Mouse (Mus musculus): ENCODE results near the gene Pde4dip. TPM values are rescaled to one million over a fixed set of nuclear protein-coding genes. Genes with fewer than 3 reads are reported as not detected.
A peak's percentile ranks its signal among the peaks of the same experiment; 100 is the strongest.

The Pde4dip gene
- polyA plus RNA-seq, 1 experiment from 2014 or later = 82.1 TPM

- Histone ChIP-seq H3K9me3 (ENCODE audit: control insufficient read depth, low read length) (no peaks in the 10 kb centered on the region), H3K36me3 (ENCODE audit: control insufficient read depth, insufficient read depth) (no peaks in the 10 kb centered on the region), H3K9ac (replicated peaks; ENCODE audit: low read depth, low read length) (no peak overlapping the region), H3K4me1 (replicated peaks; ENCODE audit: control insufficient read depth, insufficient read depth, low read length) (peaks cover 6% of the 10 kb centered on the region), H3K27ac (ENCODE audit: low read length) (peak overlapping the region; percentile 73), H3K27me3 (replicated peaks; ENCODE audit: control insufficient read depth, insufficient read depth, low read length) (no peaks in the 10 kb centered on the region), H3K4me3 (replicated peaks; ENCODE audit: low read length) (no peak overlapping the region), H3K4me2 (ENCODE audit: low read length) (no peak overlapping the region)
- ATAC-seq = peak; percentile 92
- WGBS = 37% methylated on average over 9 of the region's 9 CpGs
These were observed 33.7 kb downstream of the Pde4dip start for GRCm38 (mm10) chr3:97854575-97855384.

- Histone ChIP-seq H3K9me3 (ENCODE audit: control insufficient read depth, low read length) (no peaks in the 10 kb centered on the region), H3K36me3 (ENCODE audit: control insufficient read depth, insufficient read depth) (no peaks in the 10 kb centered on the region), H3K4me3 (replicated peaks; ENCODE audit: low read length) (no peak overlapping the region), H3K9ac (replicated peaks; ENCODE audit: low read depth, low read length) (no peak overlapping the region), H3K4me2 (ENCODE audit: low read length) (no peak overlapping the region), H3K4me1 (replicated peaks; ENCODE audit: control insufficient read depth, insufficient read depth, low read length) (peaks cover 6% of the 10 kb centered on the region), H3K27ac (ENCODE audit: low read length) (no peak overlapping the region), H3K27me3 (replicated peaks; ENCODE audit: control insufficient read depth, insufficient read depth, low read length) (no peaks in the 10 kb centered on the region)
- WGBS = 89% methylated on average over 2 of the region's 2 CpGs
- no peak for ATAC-seq
These were observed 36.7 kb downstream of the Pde4dip start for GRCm38 (mm10) chr3:97851803-97852202.

- Histone ChIP-seq H3K4me1 (replicated peaks; ENCODE audit: control insufficient read depth, insufficient read depth, low read length) (no peaks in the 10 kb centered on the region), H3K27ac (ENCODE audit: low read length) (no peak overlapping the region), H3K4me3 (replicated peaks; ENCODE audit: low read length) (no peak overlapping the region), H3K36me3 (ENCODE audit: control insufficient read depth, insufficient read depth) (no peaks in the 10 kb centered on the region), H3K9me3 (ENCODE audit: control insufficient read depth, low read length) (no peaks in the 10 kb centered on the region), H3K4me2 (ENCODE audit: low read length) (no peak overlapping the region), H3K9ac (replicated peaks; ENCODE audit: low read depth, low read length) (no peak overlapping the region), H3K27me3 (replicated peaks; ENCODE audit: control insufficient read depth, insufficient read depth, low read length) (no peaks in the 10 kb centered on the region)
- 80% methylated on average over 3 of the region's 3 CpGs for WGBS
- ATAC-seq = no peak
These were observed 40.9 kb downstream of the Pde4dip start for GRCm38 (mm10) chr3:97847626-97848025.

GRCm38 (mm10) chr3:97846448-97846847 lies 42.1 kb downstream of the Pde4dip start:
- no peaks in the 10 kb centered on the region for H3K27me3 ChIP-seq (replicated peaks; ENCODE audit: control insufficient read depth, insufficient read depth, low read length)
- H3K4me1 ChIP-seq (replicated peaks; ENCODE audit: control insufficient read depth, insufficient read depth, low read length) = no peaks in the 10 kb centered on the region
- no peak overlapping the region for H3K9ac ChIP-seq (replicated peaks; ENCODE audit: low read depth, low read length)
- H3K4me2 ChIP-seq (ENCODE audit: low read length) = no peak overlapping the region
- 63% methylated on average over 4 of the region's 4 CpGs for WGBS
- no peaks in the 10 kb centered on the region for H3K9me3 ChIP-seq (ENCODE audit: control insufficient read depth, low read length)
- H3K4me3 ChIP-seq (replicated peaks; ENCODE audit: low read length) = no peak overlapping the region
- no peaks in the 10 kb centered on the region for H3K36me3 ChIP-seq (ENCODE audit: control insufficient read depth, insufficient read depth)
- no peak overlapping the region for H3K27ac ChIP-seq (ENCODE audit: low read length)
- ATAC-seq = no peak

GRCm38 (mm10) chr3:97844821-97845201 lies 43.7 kb downstream of the Pde4dip start:
- no peak for ATAC-seq
- no peak overlapping the region for H3K4me2 ChIP-seq (ENCODE audit: low read length)
- 81% methylated on average over 2 of the region's 2 CpGs for WGBS
- no peak overlapping the region for H3K9ac ChIP-seq (replicated peaks; ENCODE audit: low read depth, low read length)
- no peaks in the 10 kb centered on the region for H3K27me3 ChIP-seq (replicated peaks; ENCODE audit: control insufficient read depth, insufficient read depth, low read length)
- no peak overlapping the region for H3K4me3 ChIP-seq (replicated peaks; ENCODE audit: low read length)
- no peaks in the 10 kb centered on the region for H3K9me3 ChIP-seq (ENCODE audit: control insufficient read depth, low read length)
- H3K4me1 ChIP-seq (replicated peaks; ENCODE audit: control insufficient read depth, insufficient read depth, low read length) = no peaks in the 10 kb centered on the region
- no peaks in the 10 kb centered on the region for H3K36me3 ChIP-seq (ENCODE audit: control insufficient read depth, insufficient read depth)
- no peak overlapping the region for H3K27ac ChIP-seq (ENCODE audit: low read length)

- no peaks in the 10 kb centered on the region for H3K36me3 ChIP-seq (ENCODE audit: control insufficient read depth, insufficient read depth)
- H3K9me3 ChIP-seq (ENCODE audit: control insufficient read depth, low read length) = no peaks in the 10 kb centered on the region
- H3K4me1 ChIP-seq (replicated peaks; ENCODE audit: control insufficient read depth, insufficient read depth, low read length) = no peaks in the 10 kb centered on the region
- no peak for ATAC-seq
- WGBS = 89% methylated on average over 7 of the region's 7 CpGs
- no peak overlapping the region for H3K4me2 ChIP-seq (ENCODE audit: low read length)
- no peak overlapping the region for H3K4me3 ChIP-seq (replicated peaks; ENCODE audit: low read length)
- no peak overlapping the region for H3K27ac ChIP-seq (ENCODE audit: low read length)
- no peak overlapping the region for H3K9ac ChIP-seq (replicated peaks; ENCODE audit: low read depth, low read length)
- no peaks in the 10 kb centered on the region for H3K27me3 ChIP-seq (replicated peaks; ENCODE audit: control insufficient read depth, insufficient read depth, low read length)
These were observed 44.2 kb downstream of the Pde4dip start for GRCm38 (mm10) chr3:97844163-97844820.

- Histone ChIP-seq H3K4me2 (ENCODE audit: low read length) (no peak overlapping the region), H3K4me1 (replicated peaks; ENCODE audit: control insufficient read depth, insufficient read depth, low read length) (no peaks in the 10 kb centered on the region), H3K27ac (ENCODE audit: low read length) (no peak overlapping the region), H3K36me3 (ENCODE audit: control insufficient read depth, insufficient read depth) (no peaks in the 10 kb centered on the region), H3K27me3 (replicated peaks; ENCODE audit: control insufficient read depth, insufficient read depth, low read length) (no peaks in the 10 kb centered on the region), H3K9ac (replicated peaks; ENCODE audit: low read depth, low read length) (no peak overlapping the region), H3K4me3 (replicated peaks; ENCODE audit: low read length) (no peak overlapping the region), H3K9me3 (ENCODE audit: control insufficient read depth, low read length) (no peaks in the 10 kb centered on the region)
- 66% methylated on average over 2 of the region's 2 CpGs for WGBS
- no peak for ATAC-seq
These were observed 45.9 kb downstream of the Pde4dip start for GRCm38 (mm10) chr3:97842641-97843040.

GRCm38 (mm10) chr3:97840439-97840838 lies 48.1 kb downstream of the Pde4dip start:
- no peaks in the 10 kb centered on the region for H3K9me3 ChIP-seq (ENCODE audit: control insufficient read depth, low read length)
- no peak overlapping the region for H3K27ac ChIP-seq (ENCODE audit: low read length)
- H3K9ac ChIP-seq (replicated peaks; ENCODE audit: low read depth, low read length) = no peak overlapping the region
- no peaks in the 10 kb centered on the region for H3K27me3 ChIP-seq (replicated peaks; ENCODE audit: control insufficient read depth, insufficient read depth, low read length)
- ATAC-seq = no peak
- no peak overlapping the region for H3K4me2 ChIP-seq (ENCODE audit: low read length)
- no peaks in the 10 kb centered on the region for H3K4me1 ChIP-seq (replicated peaks; ENCODE audit: control insufficient read depth, insufficient read depth, low read length)
- H3K4me3 ChIP-seq (replicated peaks; ENCODE audit: low read length) = no peak overlapping the region
- no peaks in the 10 kb centered on the region for H3K36me3 ChIP-seq (ENCODE audit: control insufficient read depth, insufficient read depth)

GRCm38 (mm10) chr3:97835888-97836287 lies 52.6 kb downstream of the Pde4dip start:
- Histone ChIP-seq H3K9ac (replicated peaks; ENCODE audit: low read depth, low read length) (no peak overlapping the region), H3K27me3 (replicated peaks; ENCODE audit: control insufficient read depth, insufficient read depth, low read length) (no peaks in the 10 kb centered on the region), H3K4me3 (replicated peaks; ENCODE audit: low read length) (no peak overlapping the region), H3K4me2 (ENCODE audit: low read length) (no peak overlapping the region), H3K36me3 (ENCODE audit: control insufficient read depth, insufficient read depth) (no peaks in the 10 kb centered on the region), H3K9me3 (ENCODE audit: control insufficient read depth, low read length) (no peaks in the 10 kb centered on the region), H3K27ac (ENCODE audit: low read length) (no peak overlapping the region), H3K4me1 (replicated peaks; ENCODE audit: control insufficient read depth, insufficient read depth, low read length) (no peaks in the 10 kb centered on the region)
- ATAC-seq = no peak
- WGBS = 94% methylated on average over 5 of the region's 5 CpGs

Data from forebrain, embryonic 16.5 days (tissue).